Mouse (Mus musculus) G1E (cell line): Measurements from ENCODE around the gene Asphd1.

Source experiments
- CTCF ChIP-seq: IDR thresholded peaks from 2 replicates; pipeline ENCODE4 v1.5.1; 2012; ENCODE audit warnings: low read depth, low read length, inconsistent platforms, mixed read lengths
- GATA1 ChIP-seq: IDR thresholded peaks from 2 replicates; pipeline ENCODE4 v1.6.1; 2012; ENCODE audit warnings: borderline replicate concordance, low read length, inconsistent platforms, mixed read lengths
- GATA2 ChIP-seq: IDR thresholded peaks from 2 replicates; pipeline ENCODE4 v1.6.1; 2012; ENCODE audit warnings: low read depth, low read length, inconsistent platforms, borderline replicate concordance
- POLR2AphosphoS5 ChIP-seq: IDR thresholded peaks from 2 replicates; pipeline ENCODE4 v1.6.1; 2012; ENCODE audit warnings: low read depth, low read length, inconsistent platforms; ENCODE audit not compliant: insufficient replicate concordance

- TF ChIP-seq CTCF (no peak), GATA2 (no peak), POLR2AphosphoS5 (no peak), GATA1 (no peak)
Measured at GRCm38 (mm10) chr7:126982054-126982453, 32.7 kb upstream of the Asphd1 start.
